Mouse (Mus musculus): Measurements from ENCODE around the gene Tbc1d15. TPM values are rescaled to one million over a fixed set of nuclear protein-coding genes. Genes with fewer than 3 reads are reported as not detected.
A peak's percentile ranks its signal among the peaks of the same experiment; 100 is the strongest.
"Not testable (repeated sequence)": the region's sequence is repeated elsewhere in the genome, so short reads cannot be mapped to it uniquely, and the experiment has no call there.

Gene Tbc1d15
- polyA plus RNA-seq, 1 experiment from 2014 or later: 41.7 TPM

- 44% methylated on average over 3 of the region's 3 CpGs for WGBS
- ATAC-seq (ENCODE audit: low FRiP score): peak; percentile 78
- Histone ChIP-seq H3K27me3 (no peaks in the 10 kb centered on the region), H3K9ac (no peak overlapping the region), H3K27ac (no peak overlapping the region), H3K4me1 (no peaks in the 10 kb centered on the region), H3K4me2 (replicated peaks) (no peak overlapping the region), H3K36me3 (no peaks in the 10 kb centered on the region), H3K4me3 (no peak overlapping the region), H3K9me3 (replicated peaks) (no peaks in the 10 kb centered on the region)
These were observed 70.2 kb downstream of the Tbc1d15 start for GRCm38 (mm10) chr10:115181034-115181433.

GRCm38 (mm10) chr10:115178019-115178418 lies 73.2 kb downstream of the Tbc1d15 start:
- H3K4me3 ChIP-seq; ATAC-seq (ENCODE audit: low FRiP score); H3K9me3 ChIP-seq (replicated peaks); H3K27ac ChIP-seq; H3K4me1 ChIP-seq; H3K9ac ChIP-seq; H3K4me2 ChIP-seq (replicated peaks); H3K27me3 ChIP-seq; H3K36me3 ChIP-seq: not testable (repeated sequence)
- WGBS: 66% methylated on average over 6 of the region's 6 CpGs

- Histone ChIP-seq H3K4me1 (0 out of 2 replicates have a peak, but pooled peaks cover 2% of the 10 kb centered on the region), H3K4me3 (no peak overlapping the region), H3K36me3 (no peaks in the 10 kb centered on the region), H3K9me3 (replicated peaks) (no peaks in the 10 kb centered on the region), H3K4me2 (replicated peaks) (no peak overlapping the region), H3K9ac (no peak overlapping the region), H3K27ac (no peak overlapping the region), H3K27me3 (no peaks in the 10 kb centered on the region)
- WGBS: 60% methylated on average over 12 of the region's 12 CpGs
- ATAC-seq (ENCODE audit: low FRiP score): no peak
These were observed 75.7 kb downstream of the Tbc1d15 start for GRCm38 (mm10) chr10:115175591-115175991.

- no peaks in the 10 kb centered on the region for H3K36me3 ChIP-seq
- no peaks in the 10 kb centered on the region for H3K9me3 ChIP-seq (replicated peaks)
- no peak overlapping the region for H3K9ac ChIP-seq
- no peak for ATAC-seq (ENCODE audit: low FRiP score)
- no peaks in the 10 kb centered on the region for H3K27me3 ChIP-seq
- H3K27ac ChIP-seq: no peak overlapping the region
- WGBS: 81% methylated on average over 10 of the region's 10 CpGs
- H3K4me3 ChIP-seq: no peak overlapping the region
- H3K4me2 ChIP-seq (replicated peaks): no peak overlapping the region
- peaks cover 8% of the 10 kb centered on the region; the same call in 1 of the 2 replicates for H3K4me1 ChIP-seq
These were observed 77.9 kb downstream of the Tbc1d15 start for GRCm38 (mm10) chr10:115173336-115173735.

- H3K27me3 ChIP-seq: no peaks in the 10 kb centered on the region
- 66% methylated on average over 8 of the region's 8 CpGs for whole genome bisulfite sequencing
- no peaks in the 10 kb centered on the region for H3K9me3 ChIP-seq (replicated peaks)
- H3K4me2 ChIP-seq (replicated peaks): no peak overlapping the region
- H3K27ac ChIP-seq: no peak overlapping the region
- ATAC-seq (ENCODE audit: low FRiP score): peak; percentile 18; the same call in 1 of the 2 replicates
- H3K4me1 ChIP-seq: peaks cover 8% of the 10 kb centered on the region; the same call in 1 of the 2 replicates
- H3K9ac ChIP-seq: no peak overlapping the region
- H3K36me3 ChIP-seq: no peaks in the 10 kb centered on the region
- H3K4me3 ChIP-seq: no peak overlapping the region
These were observed 79.9 kb downstream of the Tbc1d15 start for GRCm38 (mm10) chr10:115171351-115171818.

- Histone ChIP-seq H3K4me3 (no peak overlapping the region), H3K4me1 (peaks cover 8% of the 10 kb centered on the region; the same call in 1 of the 2 replicates), H3K36me3 (no peaks in the 10 kb centered on the region), H3K9ac (no peak overlapping the region), H3K9me3 (replicated peaks) (no peaks in the 10 kb centered on the region), H3K4me2 (replicated peaks) (no peak overlapping the region), H3K27ac (no peak overlapping the region), H3K27me3 (no peaks in the 10 kb centered on the region)
- ATAC-seq (ENCODE audit: low FRiP score): no peak
- WGBS: 86% methylated on average over 7 of the region's 7 CpGs
These were observed 80.5 kb downstream of the Tbc1d15 start for GRCm38 (mm10) chr10:115170496-115171350.

- ATAC-seq (ENCODE audit: low FRiP score): peak; percentile 74
- H3K4me2 ChIP-seq (replicated peaks): no peak overlapping the region
- no peak overlapping the region for H3K27ac ChIP-seq
- H3K9ac ChIP-seq: no peak overlapping the region
- H3K4me3 ChIP-seq: no peak overlapping the region
- H3K27me3 ChIP-seq: no peaks in the 10 kb centered on the region
- no peaks in the 10 kb centered on the region for H3K36me3 ChIP-seq
- 10% methylated on average over 9 of the region's 9 CpGs for WGBS
- no peaks in the 10 kb centered on the region for H3K9me3 ChIP-seq (replicated peaks)
- H3K4me1 ChIP-seq: peaks cover 7% of the 10 kb centered on the region; the same call in 1 of the 2 replicates
These were observed 81.9 kb downstream of the Tbc1d15 start for GRCm38 (mm10) chr10:115169410-115169809.

GRCm38 (mm10) chr10:115160289-115160688 lies 91.0 kb downstream of the Tbc1d15 start:
- Histone ChIP-seq H3K4me1 (peaks cover 2% of the 10 kb centered on the region; the same call in 1 of the 2 replicates), H3K4me3 (no peak overlapping the region), H3K27ac (no peak overlapping the region), H3K27me3 (peaks cover 3% of the 10 kb centered on the region; the same call in 1 of the 2 replicates), H3K9me3 (replicated peaks) (no peaks in the 10 kb centered on the region), H3K36me3 (no peaks in the 10 kb centered on the region), H3K4me2 (replicated peaks) (no peak overlapping the region), H3K9ac (no peak overlapping the region)
- 75% methylated on average over 5 of the region's 5 CpGs for WGBS
- no peak for ATAC-seq (ENCODE audit: low FRiP score)

Other genes with a start within 250 kb of the Tbc1d15 start
- gene Tph2, start 66.4 kb downstream of the Tbc1d15 start, polyA plus RNA-seq (2016; fragmentation: Nextera tagmentation; extraction: Ambion mirVana): 2.8 and 3.8 TPM in 2 replicates
- 6.8 and 8.0 TPM in 2 replicates for gene Rab21, start 64.1 kb upstream of the Tbc1d15 start, polyA plus RNA-seq (2016; fragmentation: Nextera tagmentation; extraction: Ambion mirVana)
- 41.9 and 44.6 TPM in 2 replicates for gene Tmem19, start 111.0 kb upstream of the Tbc1d15 start, polyA plus RNA-seq (2016; fragmentation: Nextera tagmentation; extraction: Ambion mirVana)
- gene Thap2, start 133.0 kb upstream of the Tbc1d15 start, polyA plus RNA-seq (2016; fragmentation: Nextera tagmentation; extraction: Ambion mirVana): 34.2 and 38.5 TPM in 2 replicates
- gene Zfc3h1, start 133.5 kb upstream of the Tbc1d15 start, polyA plus RNA-seq (2016; fragmentation: Nextera tagmentation; extraction: Ambion mirVana): 26.3 and 28.2 TPM in 2 replicates

Data from hindbrain, embryonic 12.5 days (tissue).